Mouse (Mus musculus): ENCODE results near the gene Crb2. TPM values are rescaled to one million over a fixed set of nuclear protein-coding genes. Genes with fewer than 3 reads are reported as not detected.

The Crb2 gene
- total and polyA plus RNA-seq, 3 experiments: 0.07 to 0.13 TPM; not detected in 1

DNA sequence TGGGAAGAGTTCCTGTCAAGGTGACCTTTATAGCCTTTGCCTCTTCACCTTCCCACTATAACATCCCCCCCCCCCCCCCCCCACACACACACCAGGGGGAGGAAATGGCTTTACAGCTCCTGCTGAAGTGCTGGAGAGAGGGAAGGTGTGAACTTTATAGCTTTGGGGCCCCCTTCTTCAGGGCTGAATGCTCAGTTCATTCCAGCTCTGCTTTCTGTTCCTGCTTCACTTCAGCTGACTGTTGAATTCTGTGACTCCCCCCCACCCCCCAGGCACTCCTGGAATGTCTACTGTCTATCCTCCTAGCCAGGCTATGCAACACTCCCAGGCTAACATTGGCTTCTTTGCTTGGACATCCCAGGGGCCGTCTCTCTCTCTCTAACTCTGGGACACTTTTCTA lies 20.0 kb downstream of the Crb2 start:
- in situ Hi-C loops (cut with MboI; ENCODE audit: low pct_ligation_motif_present, low pct_unique_long_range_greater_than_20kb, low sequenced_read_pairs) (no loop called here), dilution Hi-C loops (cut with MboI; ENCODE audit: extremely low pct_ligation_motif_present, extremely low pct_unique_long_range_greater_than_20kb, low sequenced_read_pairs) (no loop called here)
- Histone ChIP-seq H3K9me3 (replicated peaks; ENCODE audit: low read length) (peaks cover 6% of the 10 kb centered on the region), H3K27ac (ENCODE audit: insufficient read depth, low read depth) (no peak overlapping the region), H3K79me2 (replicated peaks; ENCODE audit: control insufficient read depth, extremely low read depth, insufficient read depth, poor library complexity, severe bottlenecking) (no peaks in the 10 kb centered on the region), H3K4me2 (ENCODE audit: insufficient read depth, low read depth, poor library complexity, severe bottlenecking) (no peak overlapping the region), H3K4me1 (ENCODE audit: control insufficient read depth in 1 of 2, insufficient read depth in 2 of 2) (no peaks in the 10 kb centered on the region), H3K27me3 (replicated peaks) (no peaks in the 10 kb centered on the region), H3K36me3 (replicated peaks in 1 of 2; ENCODE audit: control insufficient read depth in 1 of 2, insufficient read depth in 1 of 2, low read length in 1 of 2) (peaks cover 0 to 20% of the 10 kb centered on the region in 2 experiments), H3K4me3 (replicated peaks in 1 of 3; ENCODE audit: low read depth in 2 of 3, low read length in 2 of 3, poor library complexity in 1 of 3) (no peak overlapping the region), H3K9ac (ENCODE audit: insufficient read depth, low read depth) (no peak overlapping the region)
- TF ChIP-seq USF1 (IDR thresholded peaks at IDR 0.05; ENCODE audit: low read depth, low read length) (no peak), MAFK (IDR thresholded peaks at IDR 0.05; ENCODE audit: insufficient replicate concordance, low read length) (no peak), NRF1 (IDR thresholded peaks at IDR 0.05; ENCODE audit: low read depth, low read length) (no peak), NELFE (IDR thresholded peaks at IDR 0.05; ENCODE audit: low read depth, low read length) (no peak), IRF4 (IDR thresholded peaks at IDR 0.05; ENCODE audit: low read depth, low read length) (no peak), MAX (IDR thresholded peaks at IDR 0.05; ENCODE audit: low read length) (no peak), SMC3 (IDR thresholded peaks at IDR 0.05; ENCODE audit: low read depth, low read length) (no peak), E2F4 (IDR thresholded peaks at IDR 0.05; ENCODE audit: insufficient replicate concordance, low read depth, low read length) (no peak), TCF12 (IDR thresholded peaks at IDR 0.05; ENCODE audit: low read depth, low read length) (no peak), USF2 (conservative IDR thresholded peaks at IDR 0.05; ENCODE audit: low read depth, low read length) (no peak), CHD2 (IDR thresholded peaks at IDR 0.05; ENCODE audit: low read length) (no peak), EP300 (IDR thresholded peaks at IDR 0.05; ENCODE audit: low read length) (no peak), TBP (conservative IDR thresholded peaks at IDR 0.05; ENCODE audit: low read depth, low read length) (no peak), POLR2A (IDR thresholded peaks at IDR 0.05; ENCODE audit: low read depth, low read length) (no peak), UBTF (IDR thresholded peaks at IDR 0.05; ENCODE audit: low read depth, low read length) (no peak), JUND (conservative IDR thresholded peaks at IDR 0.05; ENCODE audit: low read depth, low read length) (no peak), RCOR1 (conservative IDR thresholded peaks at IDR 0.05; ENCODE audit: low read depth, low read length) (no peak), ZNF384 (IDR thresholded peaks at IDR 0.05; ENCODE audit: low read depth, low read length) (no peak), PAX5 (IDR thresholded peaks at IDR 0.05; ENCODE audit: low read length) (no peak)
- no peak for DNase-seq (ENCODE audit: extremely low read depth)

GRCm38 (mm10) chr2:37797046-37797445 lies 21.0 kb downstream of the Crb2 start:
- Histone ChIP-seq H3K4me3 (replicated peaks in 1 of 3; ENCODE audit: low read depth in 2 of 3, low read length in 2 of 3, poor library complexity in 1 of 3) (no peak overlapping the region), H3K36me3 (replicated peaks in 1 of 2; ENCODE audit: control insufficient read depth in 1 of 2, insufficient read depth in 1 of 2, low read length in 1 of 2) (peaks cover 0 to 27% of the 10 kb centered on the region in 2 experiments), H3K9me3 (replicated peaks; ENCODE audit: low read length) (peaks cover 6% of the 10 kb centered on the region), H3K9ac (ENCODE audit: insufficient read depth, low read depth) (no peak overlapping the region), H3K27ac (ENCODE audit: insufficient read depth, low read depth) (no peak overlapping the region), H3K27me3 (replicated peaks) (no peaks in the 10 kb centered on the region), H3K4me1 (ENCODE audit: control insufficient read depth in 1 of 2, insufficient read depth in 2 of 2) (no peaks in the 10 kb centered on the region), H3K79me2 (replicated peaks; ENCODE audit: control insufficient read depth, extremely low read depth, insufficient read depth, poor library complexity, severe bottlenecking) (no peaks in the 10 kb centered on the region), H3K4me2 (ENCODE audit: insufficient read depth, low read depth, poor library complexity, severe bottlenecking) (no peak overlapping the region)
- dilution Hi-C loops (cut with MboI; ENCODE audit: extremely low pct_ligation_motif_present, extremely low pct_unique_long_range_greater_than_20kb, low sequenced_read_pairs): no loop called here
- DNase-seq (ENCODE audit: extremely low read depth): no peak
- in situ Hi-C loops (cut with MboI; ENCODE audit: low pct_ligation_motif_present, low pct_unique_long_range_greater_than_20kb, low sequenced_read_pairs): no loop called here
- TF ChIP-seq GABPA (IDR thresholded peaks at IDR 0.05; ENCODE audit: insufficient replicate concordance, low read depth, low read length) (no peak), SMC3 (IDR thresholded peaks at IDR 0.05; ENCODE audit: low read depth, low read length) (no peak), POLR2A (IDR thresholded peaks at IDR 0.05; ENCODE audit: low read depth, low read length) (no peak), ZKSCAN1 (IDR thresholded peaks at IDR 0.05; ENCODE audit: borderline replicate concordance, low read depth, low read length) (no peak), ETS1 (conservative IDR thresholded peaks at IDR 0.05; ENCODE audit: low read depth, low read length) (no peak), POLR2AphosphoS2 (IDR thresholded peaks at IDR 0.05; ENCODE audit: low read depth, low read length) (no peak), UBTF (IDR thresholded peaks at IDR 0.05; ENCODE audit: low read depth, low read length) (no peak), CHD2 (IDR thresholded peaks at IDR 0.05; ENCODE audit: low read length) (no peak), PAX5 (IDR thresholded peaks at IDR 0.05; ENCODE audit: low read length) (no peak), RAD21 (IDR thresholded peaks at IDR 0.05; ENCODE audit: low read depth, low read length) (no peak), USF2 (conservative IDR thresholded peaks at IDR 0.05; ENCODE audit: low read depth, low read length) (no peak), RCOR1 (conservative IDR thresholded peaks at IDR 0.05; ENCODE audit: low read depth, low read length) (no peak), USF1 (IDR thresholded peaks at IDR 0.05; ENCODE audit: low read depth, low read length) (no peak), MAX (IDR thresholded peaks at IDR 0.05; ENCODE audit: low read length) (no peak), MEF2A (IDR thresholded peaks at IDR 0.05; ENCODE audit: borderline replicate concordance, low read depth, low read length) (no peak), ZC3H11A (IDR thresholded peaks at IDR 0.05; ENCODE audit: low read depth, low read length) (no peak)

Data from CH12.LX (cell line).